Mouse (Mus musculus) neural tube, embryonic 15.5 days (tissue): ENCODE measurements around the gene Rai1. TPM values are rescaled to one million over a fixed set of nuclear protein-coding genes. Genes with fewer than 3 reads are reported as not detected.

Source experiments
- ATAC-seq: fragments of 200-750 bp; cut with Nextera tagmentation; 2 replicates; pipeline ENCODE4 v1.8.0; 2017; ENCODE audit warnings: mild to moderate bottlenecking, moderate TSS enrichment, moderate library complexity; ENCODE audit not compliant: low FRiP score
- H3K27ac ChIP-seq: fragments of 300-500 bp; sonication (generic); replicated peaks from 2 replicates; pipeline ENCODE4 v1.5.1; 2015; ENCODE audit warnings: mild to moderate bottlenecking, inconsistent platforms
- H3K27me3 ChIP-seq: fragments of 300-500 bp; sonication (generic); replicated peaks from 2 replicates; pipeline ENCODE4 v1.6.1; 2015; ENCODE audit warnings: inconsistent platforms
- H3K36me3 ChIP-seq: fragments of 300-500 bp; sonication (generic); 2 replicates; pipeline ENCODE4 v1.6.1; 2015; ENCODE audit warnings: inconsistent platforms
- H3K4me1 ChIP-seq: fragments of 300-500 bp; sonication (generic); 2 replicates; pipeline ENCODE4 v1.6.1; 2015; ENCODE audit warnings: inconsistent platforms
- H3K4me2 ChIP-seq: fragments of 300-500 bp; sonication (generic); 2 replicates; pipeline ENCODE4 v1.6.1; 2015; ENCODE audit warnings: inconsistent platforms, mild to moderate bottlenecking, moderate library complexity
- H3K4me3 ChIP-seq: fragments of 300-500 bp; sonication (generic); replicated peaks from 2 replicates; pipeline ENCODE4 v1.5.1; 2015; ENCODE audit warnings: mild to moderate bottlenecking, inconsistent platforms
- H3K9ac ChIP-seq: fragments of 300-500 bp; sonication (generic); replicated peaks from 2 replicates; pipeline ENCODE4 v1.6.1; 2015; ENCODE audit warnings: mild to moderate bottlenecking, inconsistent platforms
- H3K9me3 ChIP-seq: fragments of 300-500 bp; sonication (generic); replicated peaks from 2 replicates; pipeline ENCODE4 v1.6.1; 2016; ENCODE audit warnings: inconsistent platforms
- WGBS: fragments of 180-500 bp; shearing (Covaris S2); methylation state at CpG from one replicate; pipeline ENCODE4 v1.1.7; 2015; ENCODE audit warnings: mixed read lengths; 5-methylcytosine and 5-hydroxymethylcytosine counted together
- polyA plus RNA-seq: library from polyadenylated mRNA; unstranded; fragments of >200 nt; fragmentation: Nextera tagmentation; extraction: Ambion mirVana; gene quantifications from 2 replicates; pipeline ENCODE4 v1.2.1, GENCODE M21; 2015

Rai1 gene
- polyA plus RNA-seq, 1 experiment from 2014 or later, result 27.4 TPM

- no peaks in the 10 kb centered on the region for H3K9me3 ChIP-seq
- H3K36me3 ChIP-seq, result peaks cover 50% of the 10 kb centered on the region
- peaks cover 72% of the 10 kb centered on the region for H3K4me1 ChIP-seq
- no peak overlapping the region for H3K4me3 ChIP-seq
- 0 out of 2 replicates have a peak overlapping the region, but pooled peaks have one; percentile 23 for H3K9ac ChIP-seq
- H3K4me2 ChIP-seq, result peak overlapping the region; percentile 17; the same call in 1 of the 2 replicates
- no peaks in the 10 kb centered on the region for H3K27me3 ChIP-seq
- 70% methylated on average over 20 of the region's 20 CpGs for WGBS
- H3K27ac ChIP-seq, result peak overlapping the region; percentile 83
- no peak for ATAC-seq
Observed at GRCm38 (mm10) chr11:60185396-60186231, 80.8 kb downstream of the Rai1 start.

- H3K9me3 ChIP-seq, result no peaks in the 10 kb centered on the region
- ATAC-seq, result no peak
- H3K4me1 ChIP-seq, result peaks cover 58% of the 10 kb centered on the region
- no peaks in the 10 kb centered on the region for H3K27me3 ChIP-seq
- H3K36me3 ChIP-seq, result peaks cover 63% of the 10 kb centered on the region
- no peak overlapping the region; the same call in 1 of the 2 replicates for H3K27ac ChIP-seq
- H3K9ac ChIP-seq, result no peak overlapping the region
- WGBS, result 90% methylated on average over 11 of the region's 11 CpGs
- H3K4me3 ChIP-seq, result no peak overlapping the region
- H3K4me2 ChIP-seq, result no peak overlapping the region
Observed at GRCm38 (mm10) chr11:60187070-60187469, 82.3 kb downstream of the Rai1 start.

- Histone ChIP-seq H3K9me3 (no peaks in the 10 kb centered on the region), H3K27ac (no peak overlapping the region), H3K4me3 (no peak overlapping the region), H3K9ac (no peak overlapping the region), H3K4me2 (no peak overlapping the region), H3K36me3 (peaks cover 71% of the 10 kb centered on the region), H3K27me3 (no peaks in the 10 kb centered on the region), H3K4me1 (peaks cover 45% of the 10 kb centered on the region)
- ATAC-seq, result no peak
- WGBS, result 89% methylated on average over 25 of the region's 25 CpGs
Observed at GRCm38 (mm10) chr11:60188275-60188853, 83.6 kb downstream of the Rai1 start.

- H3K36me3 ChIP-seq, result peaks cover 83% of the 10 kb centered on the region
- no peaks in the 10 kb centered on the region for H3K9me3 ChIP-seq
- H3K4me3 ChIP-seq, result no peak overlapping the region
- no peaks in the 10 kb centered on the region for H3K27me3 ChIP-seq
- peaks cover 33% of the 10 kb centered on the region for H3K4me1 ChIP-seq
- peak overlapping the region; percentile 8 for H3K27ac ChIP-seq
- WGBS, result 80% methylated on average over 21 of the region's 21 CpGs
- ATAC-seq, result no peak
- no peak overlapping the region for H3K4me2 ChIP-seq
- no peak overlapping the region for H3K9ac ChIP-seq
Observed at GRCm38 (mm10) chr11:60189501-60190040, 84.8 kb downstream of the Rai1 start.

- Histone ChIP-seq H3K4me1 (peaks cover 27% of the 10 kb centered on the region), H3K27ac (no peak overlapping the region), H3K36me3 (peaks cover 88% of the 10 kb centered on the region), H3K9me3 (no peaks in the 10 kb centered on the region), H3K27me3 (no peaks in the 10 kb centered on the region), H3K4me2 (no peak overlapping the region), H3K4me3 (no peak overlapping the region), H3K9ac (no peak overlapping the region)
- ATAC-seq, result no peak
- WGBS, result 93% methylated on average over 17 of the region's 17 CpGs
Observed at GRCm38 (mm10) chr11:60190055-60190641, 85.3 kb downstream of the Rai1 start.

GRCm38 (mm10) chr11:60192534-60192933 is 87.7 kb downstream of the Rai1 start:
- 85% methylated on average over 6 of the region's 6 CpGs for WGBS
- ATAC-seq, result no peak
- H3K27ac ChIP-seq, result 0 out of 2 replicates have a peak overlapping the region, but pooled peaks have one; percentile 5

GRCm38 (mm10) chr11:60193556-60193955 is 88.7 kb downstream of the Rai1 start:
- 58% methylated on average over 4 of the region's 4 CpGs for WGBS
- no peak overlapping the region for H3K9ac ChIP-seq
- 0 out of 2 replicates have a peak overlapping the region, but pooled peaks have one; percentile 28 for H3K27ac ChIP-seq
- H3K9me3 ChIP-seq, result no peaks in the 10 kb centered on the region
- no peak overlapping the region for H3K4me3 ChIP-seq
- H3K27me3 ChIP-seq, result no peaks in the 10 kb centered on the region
- no peak for ATAC-seq
- peaks cover 79% of the 10 kb centered on the region for H3K36me3 ChIP-seq
- H3K4me1 ChIP-seq, result 0 out of 2 replicates have a peak, but pooled peaks cover 5% of the 10 kb centered on the region
- no peak overlapping the region for H3K4me2 ChIP-seq

More at GRCm38 (mm10) chr11:60192534-60192933, 87.7 kb downstream of the Rai1 start:
- Histone ChIP-seq H3K4me3 (no peak overlapping the region), H3K36me3 (peaks cover 79% of the 10 kb centered on the region), H3K4me1 (0 out of 2 replicates have a peak, but pooled peaks cover 5% of the 10 kb centered on the region), H3K27me3 (no peaks in the 10 kb centered on the region), H3K9me3 (no peaks in the 10 kb centered on the region), H3K9ac (no peak overlapping the region), H3K4me2 (no peak overlapping the region)

- H3K27ac ChIP-seq, result no peak overlapping the region
- no peak for ATAC-seq
Observed at GRCm38 (mm10) chr11:60195108-60195507, 90.3 kb downstream of the Rai1 start.

GRCm38 (mm10) chr11:60196344-60196743 is 91.5 kb downstream of the Rai1 start:
- H3K27me3 ChIP-seq, result no peaks in the 10 kb centered on the region
- peaks cover 65% of the 10 kb centered on the region for H3K36me3 ChIP-seq
- H3K4me2 ChIP-seq, result no peak overlapping the region
- WGBS, result 86% methylated on average over 5 of the region's 5 CpGs
- no peaks in the 10 kb centered on the region for H3K9me3 ChIP-seq
- peaks cover 16% of the 10 kb centered on the region for H3K4me1 ChIP-seq
- no peak overlapping the region for H3K9ac ChIP-seq
- no peak for ATAC-seq
- no peak overlapping the region; the same call in 1 of the 2 replicates for H3K27ac ChIP-seq
- H3K4me3 ChIP-seq, result no peak overlapping the region

More at GRCm38 (mm10) chr11:60195108-60195507, 90.3 kb downstream of the Rai1 start:
- no peak overlapping the region for H3K4me2 ChIP-seq
- peaks cover 69% of the 10 kb centered on the region for H3K36me3 ChIP-seq
- H3K4me1 ChIP-seq, result peaks cover 6% of the 10 kb centered on the region
- no peaks in the 10 kb centered on the region for H3K9me3 ChIP-seq
- H3K4me3 ChIP-seq, result no peak overlapping the region
- H3K27me3 ChIP-seq, result no peaks in the 10 kb centered on the region
- H3K9ac ChIP-seq, result no peak overlapping the region

- ATAC-seq, result no peak
Observed at GRCm38 (mm10) chr11:60197998-60198619, 93.3 kb downstream of the Rai1 start.

GRCm38 (mm10) chr11:60198651-60199050 is 93.8 kb downstream of the Rai1 start:
- H3K4me3 ChIP-seq, result no peak overlapping the region
- peaks cover 31% of the 10 kb centered on the region for H3K4me1 ChIP-seq
- WGBS, result 87% methylated on average over 12 of the region's 12 CpGs
- no peaks in the 10 kb centered on the region for H3K9me3 ChIP-seq
- no peak overlapping the region for H3K9ac ChIP-seq
- H3K4me2 ChIP-seq, result no peak overlapping the region
- ATAC-seq, result no peak
- peaks cover 69% of the 10 kb centered on the region for H3K36me3 ChIP-seq
- H3K27ac ChIP-seq, result peak overlapping the region; percentile 43; the same call in 1 of the 2 replicates
- H3K27me3 ChIP-seq, result no peaks in the 10 kb centered on the region

More at GRCm38 (mm10) chr11:60197998-60198619, 93.3 kb downstream of the Rai1 start:
- H3K4me1 ChIP-seq, result peaks cover 25% of the 10 kb centered on the region
- H3K4me3 ChIP-seq, result no peak overlapping the region
- no peaks in the 10 kb centered on the region for H3K9me3 ChIP-seq
- 80% methylated on average over 24 of the region's 24 CpGs for WGBS
- H3K27me3 ChIP-seq, result no peaks in the 10 kb centered on the region
- H3K9ac ChIP-seq, result no peak overlapping the region
- no peak overlapping the region for H3K4me2 ChIP-seq
- H3K27ac ChIP-seq, result peak overlapping the region; percentile 43
- H3K36me3 ChIP-seq, result peaks cover 68% of the 10 kb centered on the region
